Mouse (Mus musculus): ENCODE measurements around the gene Thumpd1. TPM values are rescaled to one million over a fixed set of nuclear protein-coding genes. Genes with fewer than 3 reads are reported as not detected.

Gene Thumpd1
- polyA plus RNA-seq, 1 experiment = 28.4 TPM

DNA sequence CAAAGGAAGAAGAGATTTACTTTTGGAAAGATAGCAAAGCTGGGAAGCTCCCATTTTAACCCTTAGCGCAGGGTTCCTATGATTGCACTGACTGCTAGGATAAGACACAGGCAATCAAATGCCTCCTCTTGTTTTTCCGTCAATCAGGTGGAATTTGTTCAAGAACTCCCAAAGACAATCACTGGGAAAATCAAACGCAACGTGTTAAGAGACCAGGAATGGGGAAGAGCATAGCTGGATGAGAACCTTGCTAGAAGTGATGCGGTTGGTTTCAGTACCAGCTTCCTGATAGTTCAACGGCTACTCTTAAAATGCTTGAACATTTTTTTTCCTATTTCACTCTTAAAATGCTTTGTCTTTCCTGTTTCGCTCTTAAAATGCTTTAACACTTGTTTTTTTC, 6.5 kb downstream of the Thumpd1 start:
- WGBS = 95% methylated on average over 7 of the region's 7 CpGs
- Histone ChIP-seq H3K27ac (ENCODE audit: insufficient read depth, low read length) (no peak overlapping the region), H3K27me3 (ENCODE audit: control insufficient read depth, insufficient read depth, low read length) (no peaks in the 10 kb centered on the region), H3K4me3 (replicated peaks; ENCODE audit: insufficient read depth, low read depth, low read length) (no peak overlapping the region), H3K4me1 (ENCODE audit: control insufficient read depth, insufficient read depth, low read length) (no peaks in the 10 kb centered on the region)
- DNase-seq = no peak
- TF ChIP-seq CTCF (IDR thresholded peaks at IDR 0.05; ENCODE audit: borderline replicate concordance, insufficient read depth, low read depth, low read length) (no peak), POLR2A (IDR thresholded peaks at IDR 0.05; ENCODE audit: borderline replicate concordance, insufficient read depth, low read length) (no peak)

DNA sequence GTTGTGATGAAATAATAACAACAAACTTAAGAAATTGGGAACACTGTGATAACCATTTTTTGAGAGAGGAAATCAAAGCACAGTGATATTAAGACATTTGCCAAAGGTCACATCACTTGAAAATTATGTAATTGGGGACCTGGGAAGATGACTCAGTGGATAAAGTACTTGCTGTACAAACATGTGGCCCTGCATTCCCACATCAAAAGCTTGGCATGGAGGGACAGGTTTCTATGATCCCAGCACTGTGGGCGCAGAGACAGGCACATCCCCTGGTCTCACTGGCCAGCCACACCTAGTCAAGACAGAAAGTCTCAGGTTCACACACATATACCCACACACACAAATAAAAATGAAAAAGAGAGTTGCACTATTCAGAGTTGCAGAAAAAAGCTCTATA, 25.7 kb downstream of the Thumpd1 start:
- H3K27ac ChIP-seq (ENCODE audit: insufficient read depth, low read length) = no peak overlapping the region
- H3K4me3 ChIP-seq (replicated peaks; ENCODE audit: insufficient read depth, low read depth, low read length) = no peak overlapping the region
- TF ChIP-seq POLR2A (IDR thresholded peaks at IDR 0.05; ENCODE audit: borderline replicate concordance, insufficient read depth, low read length) (no peak), CTCF (IDR thresholded peaks at IDR 0.05; ENCODE audit: borderline replicate concordance, insufficient read depth, low read depth, low read length) (no peak)
- H3K4me1 ChIP-seq (ENCODE audit: control insufficient read depth, insufficient read depth, low read length) = no peaks in the 10 kb centered on the region
- no peaks in the 10 kb centered on the region for H3K27me3 ChIP-seq (ENCODE audit: control insufficient read depth, insufficient read depth, low read length)
- WGBS = 80% methylated on average over 1 of the region's 1 CpGs
- no peak for DNase-seq

DNA sequence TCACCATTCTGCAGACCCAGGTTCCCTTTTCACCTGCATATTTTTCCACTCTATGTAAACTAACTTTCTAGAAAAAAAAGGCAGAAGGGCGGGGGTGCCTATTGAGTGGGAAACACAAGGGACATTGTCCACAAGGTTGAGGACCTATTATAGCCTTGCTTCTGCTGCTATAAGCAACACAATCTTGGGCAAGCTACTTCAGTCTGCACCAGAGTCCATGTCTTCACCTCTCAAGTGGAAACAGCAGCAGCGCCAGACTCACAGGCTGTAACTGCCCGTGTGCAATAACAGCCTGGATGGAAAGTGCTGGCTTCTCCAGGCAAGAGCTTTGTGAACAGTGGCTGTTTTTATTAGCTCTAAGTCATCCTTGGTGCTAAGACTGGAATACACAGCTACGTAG, 28.3 kb downstream of the Thumpd1 start:
- no peak for DNase-seq
- Histone ChIP-seq H3K27me3 (ENCODE audit: control insufficient read depth, insufficient read depth, low read length) (no peaks in the 10 kb centered on the region), H3K27ac (ENCODE audit: insufficient read depth, low read length) (no peak overlapping the region), H3K4me1 (ENCODE audit: control insufficient read depth, insufficient read depth, low read length) (no peaks in the 10 kb centered on the region), H3K4me3 (replicated peaks; ENCODE audit: insufficient read depth, low read depth, low read length) (no peak overlapping the region)
- TF ChIP-seq CTCF (IDR thresholded peaks at IDR 0.05; ENCODE audit: borderline replicate concordance, insufficient read depth, low read depth, low read length) (no peak), POLR2A (IDR thresholded peaks at IDR 0.05; ENCODE audit: borderline replicate concordance, insufficient read depth, low read length) (no peak)
- WGBS = 83% methylated on average over 4 of the region's 4 CpGs

DNA sequence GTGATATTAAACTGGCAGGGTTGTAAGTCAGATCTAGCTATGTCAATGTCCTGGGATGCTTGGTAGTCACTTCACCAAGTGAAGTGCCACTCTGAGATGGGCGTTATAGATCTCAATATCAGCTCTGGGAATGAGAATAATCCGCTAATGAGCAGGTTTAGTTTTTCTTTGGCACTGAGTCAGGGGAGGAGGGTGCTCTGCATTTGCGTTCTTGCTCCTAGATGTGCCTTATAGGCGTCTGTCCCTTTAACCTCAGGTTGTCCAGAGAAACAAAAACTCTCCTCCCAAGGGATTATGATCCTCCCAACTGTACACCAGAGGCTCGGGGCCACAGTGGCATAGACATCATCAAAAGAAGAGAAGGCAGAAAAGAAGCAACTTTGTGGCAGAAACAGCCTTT, 30.9 kb downstream of the Thumpd1 start, which contains the start of gene Acsm4:
Gene Acsm4 (plus strand): TSS at position 301 of the 400 bp plus-strand sequence.
- no peak for TF ChIP-seq CTCF (IDR thresholded peaks at IDR 0.05; ENCODE audit: borderline replicate concordance, insufficient read depth, low read depth, low read length)
- no peak for TF ChIP-seq POLR2A (IDR thresholded peaks at IDR 0.05; ENCODE audit: borderline replicate concordance, insufficient read depth, low read length)
- WGBS = 62% methylated on average over 5 of the region's 5 CpGs
- H3K4me3 ChIP-seq (replicated peaks; ENCODE audit: insufficient read depth, low read depth, low read length) = no peak within 1 kb of the TSS
- no peaks in the 10 kb centered on the region for H3K27me3 ChIP-seq (ENCODE audit: control insufficient read depth, insufficient read depth, low read length)
- DNase-seq = no peak
- no peaks in the 10 kb centered on the region for H3K4me1 ChIP-seq (ENCODE audit: control insufficient read depth, insufficient read depth, low read length)
- no peak within 1 kb of the TSS for H3K27ac ChIP-seq (ENCODE audit: insufficient read depth, low read length)

DNA sequence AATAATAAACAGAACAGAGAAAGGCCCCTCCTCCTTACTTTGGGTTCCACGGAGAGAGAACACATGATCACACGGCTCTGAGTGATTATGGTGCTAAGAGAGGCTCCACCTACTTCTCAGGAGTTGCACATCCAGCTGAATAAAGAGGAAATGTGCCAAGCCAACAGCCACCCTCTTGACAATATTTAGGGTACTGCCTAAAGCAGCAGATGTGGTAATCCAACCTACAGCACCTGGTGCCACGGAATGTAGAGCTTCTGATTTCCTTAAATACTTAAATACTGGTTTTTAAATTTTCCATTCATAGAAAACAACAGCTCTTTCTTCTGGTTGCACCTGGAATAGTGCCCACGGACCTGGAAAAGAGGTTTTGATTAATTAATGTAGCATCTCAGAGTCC, 37.9 kb downstream of the Thumpd1 start:
- WGBS = 53% methylated on average over 4 of the region's 4 CpGs

DNA sequence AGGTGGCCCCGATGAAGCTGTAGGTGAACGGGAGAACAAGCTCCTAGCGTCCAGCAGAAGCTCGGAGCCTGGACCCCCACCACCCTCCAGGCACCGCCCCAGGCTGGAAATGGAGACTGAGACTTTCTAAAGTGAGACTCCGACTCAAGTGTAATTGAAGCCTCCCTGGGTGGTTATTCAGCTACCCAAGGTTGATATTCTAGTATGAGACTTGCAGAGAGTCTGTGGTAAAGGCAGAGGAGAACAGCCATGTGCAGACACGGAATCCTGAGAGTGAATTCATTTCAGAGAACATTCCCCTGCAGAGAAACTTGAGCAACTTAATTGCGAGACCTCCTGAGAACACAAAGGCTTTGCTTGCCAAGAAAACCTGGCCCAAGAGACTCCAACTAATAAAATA, 40.5 kb downstream of the Thumpd1 start:
- Histone ChIP-seq H3K27ac (ENCODE audit: insufficient read depth, low read length) (no peak overlapping the region), H3K4me1 (ENCODE audit: control insufficient read depth, insufficient read depth, low read length) (no peaks in the 10 kb centered on the region), H3K27me3 (ENCODE audit: control insufficient read depth, insufficient read depth, low read length) (no peaks in the 10 kb centered on the region), H3K4me3 (replicated peaks; ENCODE audit: insufficient read depth, low read depth, low read length) (no peak overlapping the region)
- no peak for DNase-seq
- WGBS = 50% methylated on average over 8 of the region's 8 CpGs
- no peak for TF ChIP-seq POLR2A (IDR thresholded peaks at IDR 0.05; ENCODE audit: borderline replicate concordance, insufficient read depth, low read length)
- TF ChIP-seq CTCF (IDR thresholded peaks at IDR 0.05; ENCODE audit: borderline replicate concordance, insufficient read depth, low read depth, low read length) = no peak

More for the DNA sequence above, 37.9 kb downstream of the Thumpd1 start:
- Histone ChIP-seq H3K4me1 (ENCODE audit: control insufficient read depth, insufficient read depth, low read length) (no peaks in the 10 kb centered on the region), H3K27me3 (ENCODE audit: control insufficient read depth, insufficient read depth, low read length) (no peaks in the 10 kb centered on the region), H3K4me3 (replicated peaks; ENCODE audit: insufficient read depth, low read depth, low read length) (no peak overlapping the region), H3K27ac (ENCODE audit: insufficient read depth, low read length) (no peak overlapping the region)
- DNase-seq = no peak
- TF ChIP-seq POLR2A (IDR thresholded peaks at IDR 0.05; ENCODE audit: borderline replicate concordance, insufficient read depth, low read length) (no peak), CTCF (IDR thresholded peaks at IDR 0.05; ENCODE audit: borderline replicate concordance, insufficient read depth, low read depth, low read length) (no peak)

DNA sequence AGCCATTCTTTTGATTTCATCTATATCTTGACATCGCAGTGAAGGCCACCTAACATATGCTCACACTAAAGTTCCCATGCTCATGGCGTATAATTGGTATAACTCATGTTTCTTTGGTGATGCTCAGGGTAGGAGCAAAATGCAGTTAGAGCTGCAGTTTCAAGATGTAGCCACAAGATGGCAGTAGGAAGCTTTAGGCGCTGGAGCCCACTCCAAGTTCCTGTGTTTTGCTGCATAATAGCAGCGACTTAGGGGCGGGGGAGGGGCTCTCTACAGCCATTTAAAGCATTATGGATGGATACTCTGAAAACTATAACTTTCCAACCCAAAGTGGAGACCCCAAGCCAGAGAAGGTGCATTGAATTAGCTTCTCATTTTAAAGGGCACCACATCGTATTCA, 47.1 kb downstream of the Thumpd1 start:
- Histone ChIP-seq H3K27ac (ENCODE audit: insufficient read depth, low read length) (no peak overlapping the region), H3K4me3 (replicated peaks; ENCODE audit: insufficient read depth, low read depth, low read length) (no peak overlapping the region), H3K27me3 (ENCODE audit: control insufficient read depth, insufficient read depth, low read length) (no peaks in the 10 kb centered on the region), H3K4me1 (ENCODE audit: control insufficient read depth, insufficient read depth, low read length) (no peaks in the 10 kb centered on the region)
- TF ChIP-seq POLR2A (IDR thresholded peaks at IDR 0.05; ENCODE audit: borderline replicate concordance, insufficient read depth, low read length) (no peak), CTCF (IDR thresholded peaks at IDR 0.05; ENCODE audit: borderline replicate concordance, insufficient read depth, low read depth, low read length) (peak; percentile 69)
- peak; percentile 5 to 11 for DNase-seq
- WGBS = 14% methylated on average over 6 of the region's 6 CpGs

DNA sequence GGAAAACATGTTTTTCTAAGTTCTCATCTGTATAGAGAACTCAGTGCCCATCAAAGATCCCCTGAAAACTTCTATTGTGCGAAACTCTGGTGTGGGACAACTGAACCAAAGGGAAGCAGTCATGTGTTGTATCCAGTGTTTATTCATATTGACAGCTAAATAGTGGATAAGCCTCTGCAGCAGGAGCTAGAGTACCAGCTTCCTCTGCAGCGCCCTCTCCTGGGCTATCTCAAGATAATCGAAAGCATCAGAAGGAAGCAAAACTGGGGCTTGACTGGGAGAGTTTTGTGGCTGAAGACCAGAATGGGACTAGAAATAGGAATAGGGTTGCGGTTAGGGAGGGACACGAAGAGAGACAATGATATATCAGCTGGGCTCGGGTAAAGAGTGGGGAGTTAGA, 49.7 kb downstream of the Thumpd1 start:
- TF ChIP-seq CTCF (IDR thresholded peaks at IDR 0.05; ENCODE audit: borderline replicate concordance, insufficient read depth, low read depth, low read length) (no peak), POLR2A (IDR thresholded peaks at IDR 0.05; ENCODE audit: borderline replicate concordance, insufficient read depth, low read length) (no peak)
- H3K27ac ChIP-seq (ENCODE audit: insufficient read depth, low read length) = no peak overlapping the region
- H3K4me1 ChIP-seq (ENCODE audit: control insufficient read depth, insufficient read depth, low read length) = no peaks in the 10 kb centered on the region
- 42% methylated on average over 6 of the region's 6 CpGs for whole genome bisulfite sequencing
- DNase-seq = no peak
- no peaks in the 10 kb centered on the region for H3K27me3 ChIP-seq (ENCODE audit: control insufficient read depth, insufficient read depth, low read length)
- H3K4me3 ChIP-seq (replicated peaks; ENCODE audit: insufficient read depth, low read depth, low read length) = no peak overlapping the region

Measured in cerebellum, adult 2 months (tissue).